Mouse (Mus musculus): Measurements from ENCODE around the gene Loxl1. TPM values are rescaled to one million over a fixed set of nuclear protein-coding genes. Genes with fewer than 3 reads are reported as not detected.
"Not testable (repeated sequence)": the region's sequence is repeated elsewhere in the genome, so short reads cannot be mapped to it uniquely, and the experiment has no call there.

Gene Loxl1
- total and polyA plus RNA-seq, 2 experiments from 2014 or later = 39.2 to 61.7 TPM

DNA sequence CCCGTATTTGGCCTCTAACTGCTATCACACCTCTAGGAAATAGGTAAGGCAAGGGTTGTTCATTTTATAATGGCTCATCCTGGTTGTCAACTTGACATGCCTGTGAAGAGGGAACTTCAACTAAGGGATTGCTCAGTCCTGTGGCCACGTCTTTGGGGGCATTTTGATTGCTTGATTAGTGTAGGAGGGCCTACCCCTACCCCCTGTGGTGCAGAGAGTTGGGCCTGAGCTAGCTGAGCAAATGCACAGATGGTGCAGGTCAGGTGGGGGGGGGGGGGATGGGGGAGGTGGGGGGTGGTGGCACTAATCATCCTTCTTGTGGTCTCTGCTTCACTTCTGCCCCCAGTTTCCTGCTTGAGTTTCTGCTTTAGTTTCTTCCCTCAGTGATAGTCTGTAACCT, 57.9 kb downstream of the Loxl1 start:
- no peak for DNase-seq (ENCODE audit: low spot score)
- TF ChIP-seq CTCF (IDR thresholded peaks at IDR 0.05; ENCODE audit: low read depth) (no peak), EP300 (IDR thresholded peaks at IDR 0.05; ENCODE audit: low read depth) (no peak)
- 61% methylated on average over 2 of the region's 2 CpGs for WGBS

DNA sequence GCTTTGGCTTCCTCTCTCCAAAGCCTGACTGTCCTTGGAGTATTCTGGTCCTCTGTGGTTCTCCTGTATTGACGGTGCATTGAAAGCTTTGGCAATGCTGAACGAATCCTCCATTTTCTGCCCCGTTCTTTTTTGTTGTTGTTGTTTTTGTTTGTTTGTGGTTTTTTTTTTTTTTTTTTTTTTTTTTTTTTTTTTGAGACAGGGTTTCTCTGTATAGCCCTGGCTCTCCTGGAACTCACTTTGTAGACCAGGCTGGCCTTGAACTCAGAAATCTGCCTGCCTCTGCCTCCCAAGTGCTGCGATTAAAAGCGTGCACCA, 59.2 kb downstream of the Loxl1 start:
- not testable (repeated sequence) for DNase-seq (ENCODE audit: low spot score)

More for the DNA sequence above, 57.9 kb downstream of the Loxl1 start:
- Histone ChIP-seq H3K4me2 (ENCODE audit: low read depth, low read length) (no peak overlapping the region), H3K4me1 (ENCODE audit: control insufficient read depth, insufficient read depth) (peaks cover 7% of the 10 kb centered on the region; the same call in 1 of the 2 replicates), H3K36me3 (replicated peaks; ENCODE audit: control insufficient read depth, insufficient read depth, low read length) (peaks cover 29% of the 10 kb centered on the region), H3K4me3 (ENCODE audit: low read depth, low read length) (no peak overlapping the region), H3K9me3 (replicated peaks; ENCODE audit: control insufficient read depth, low read length) (no peaks in the 10 kb centered on the region), H3K27ac (ENCODE audit: low read depth) (no peak overlapping the region), H3K27me3 (ENCODE audit: control insufficient read depth, insufficient read depth, low read length) (no peaks in the 10 kb centered on the region), H3K9ac (replicated peaks; ENCODE audit: low read depth, low read length) (no peak overlapping the region)
- no peak for ATAC-seq (ENCODE audit: insufficient read depth, low read depth)

DNA sequence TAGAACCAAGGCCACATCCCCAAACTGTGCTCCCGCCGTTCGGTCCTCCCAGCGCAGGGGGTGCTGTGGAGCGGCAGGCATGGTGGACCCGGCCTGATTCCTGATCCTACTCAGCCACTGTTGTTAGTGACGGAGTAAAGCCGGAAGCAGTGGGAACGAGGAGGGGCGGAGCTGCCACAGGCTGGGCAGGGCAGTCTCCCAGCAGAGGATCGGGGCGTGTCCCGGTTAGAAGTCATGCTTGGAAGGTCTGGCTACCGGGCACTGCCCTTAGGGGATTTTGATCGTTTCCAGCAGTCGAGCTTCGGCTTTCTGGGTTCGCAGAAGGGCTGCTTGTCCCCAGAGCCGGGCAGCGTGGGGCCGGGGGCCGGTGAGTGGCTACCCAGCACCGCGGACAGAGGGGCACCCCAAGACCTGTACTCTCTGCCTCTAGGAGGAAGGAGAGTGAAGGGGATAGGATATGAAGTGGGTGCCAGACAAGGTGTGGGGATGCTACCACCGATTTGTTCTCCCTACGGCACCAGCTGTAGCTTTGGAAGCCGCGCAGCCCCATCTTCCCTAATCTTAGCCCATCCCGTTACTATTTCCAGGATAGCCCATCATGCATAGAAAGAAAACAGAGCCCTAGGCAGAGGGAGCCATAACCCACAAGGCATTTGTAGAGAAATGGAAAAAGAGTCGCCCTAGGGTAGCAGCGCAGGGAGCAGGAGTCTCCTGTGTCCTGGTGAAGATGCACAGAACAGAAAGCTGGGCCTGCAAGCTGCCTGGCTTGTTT, 59.8 kb downstream of the Loxl1 start, which contains the start of gene Stoml1:
TSS of gene Stoml1 (plus strand) at position 132 of the 772 bp plus-strand sequence.
- peaks cover 22% of the 10 kb centered on the region for H3K4me1 ChIP-seq (ENCODE audit: control insufficient read depth, insufficient read depth)
- H3K4me3 ChIP-seq (ENCODE audit: low read depth, low read length) = peak within 1 kb of the TSS; percentile 85
- under 1% methylated on average over 31 of the region's 31 CpGs for WGBS
- peak within 1 kb of the TSS; percentile 75 for H3K9ac ChIP-seq (replicated peaks; ENCODE audit: low read depth, low read length)
- ATAC-seq (ENCODE audit: insufficient read depth, low read depth) = peak; percentile 98
- H3K4me2 ChIP-seq (ENCODE audit: low read depth, low read length) = peak within 1 kb of the TSS; percentile 89
- H3K9me3 ChIP-seq (replicated peaks; ENCODE audit: control insufficient read depth, low read length) = no peaks in the 10 kb centered on the region
- TF ChIP-seq EP300 (IDR thresholded peaks at IDR 0.05; ENCODE audit: low read depth) = 0 out of 2 replicates have a peak, but pooled peaks have one; percentile 14
- TF ChIP-seq CTCF (IDR thresholded peaks at IDR 0.05; ENCODE audit: low read depth) = peak; percentile 94
- no peaks in the 10 kb centered on the region for H3K27me3 ChIP-seq (ENCODE audit: control insufficient read depth, insufficient read depth, low read length)
- H3K27ac ChIP-seq (ENCODE audit: low read depth) = peak within 1 kb of the TSS; percentile 71
- peaks cover 20% of the 10 kb centered on the region for H3K36me3 ChIP-seq (replicated peaks; ENCODE audit: control insufficient read depth, insufficient read depth, low read length)
- peak; percentile 97 for DNase-seq (ENCODE audit: low spot score)

More for the DNA sequence above, 59.2 kb downstream of the Loxl1 start:
- ATAC-seq (ENCODE audit: insufficient read depth, low read depth); H3K9me3 ChIP-seq (replicated peaks; ENCODE audit: control insufficient read depth, low read length); H3K27me3 ChIP-seq (ENCODE audit: control insufficient read depth, insufficient read depth, low read length): not testable (repeated sequence)
- H3K36me3 ChIP-seq (replicated peaks; ENCODE audit: control insufficient read depth, insufficient read depth, low read length) = peaks cover 23% of the 10 kb centered on the region
- 51% methylated on average over 5 of the region's 5 CpGs for WGBS
- H3K4me3 ChIP-seq (ENCODE audit: low read depth, low read length) = peak overlapping the region; percentile 85
- H3K4me1 ChIP-seq (ENCODE audit: control insufficient read depth, insufficient read depth) = peaks cover 16% of the 10 kb centered on the region
- H3K27ac ChIP-seq (ENCODE audit: low read depth) = peak overlapping the region; percentile 71
- peak overlapping the region; percentile 89 for H3K4me2 ChIP-seq (ENCODE audit: low read depth, low read length)
- peak overlapping the region; percentile 75 for H3K9ac ChIP-seq (replicated peaks; ENCODE audit: low read depth, low read length)

DNA sequence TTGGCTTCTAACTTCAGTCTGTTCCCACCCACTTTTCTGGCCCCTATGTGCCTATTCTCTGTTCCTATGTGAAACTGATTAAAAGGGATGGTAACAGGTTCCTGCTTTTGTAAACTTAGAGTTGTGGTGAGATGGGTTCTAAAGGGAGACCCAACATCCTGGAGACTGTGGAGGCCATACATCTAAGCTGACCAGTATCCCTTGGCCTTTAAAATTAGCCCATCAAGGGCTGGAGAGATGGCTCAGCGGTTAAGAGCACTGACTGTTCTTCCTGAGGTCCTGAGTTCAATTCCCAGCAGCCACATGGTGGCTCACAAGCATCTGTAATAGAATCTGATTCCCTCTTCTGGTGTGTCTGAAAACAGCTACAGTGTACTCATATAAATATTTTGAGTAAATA, 62.3 kb downstream of the Loxl1 start:
- not testable (repeated sequence) for H3K4me3 ChIP-seq (ENCODE audit: low read depth, low read length); H3K36me3 ChIP-seq (replicated peaks; ENCODE audit: control insufficient read depth, insufficient read depth, low read length); ATAC-seq (ENCODE audit: insufficient read depth, low read depth); H3K9ac ChIP-seq (replicated peaks; ENCODE audit: low read depth, low read length); H3K9me3 ChIP-seq (replicated peaks; ENCODE audit: control insufficient read depth, low read length); DNase-seq (ENCODE audit: low spot score); H3K4me2 ChIP-seq (ENCODE audit: low read depth, low read length); H3K27me3 ChIP-seq (ENCODE audit: control insufficient read depth, insufficient read depth, low read length)
- 87% methylated on average over 1 of the region's 1 CpGs for WGBS
- peaks cover 38% of the 10 kb centered on the region for H3K4me1 ChIP-seq (ENCODE audit: control insufficient read depth, insufficient read depth)
- H3K27ac ChIP-seq (ENCODE audit: low read depth) = peak overlapping the region; percentile 91

DNA sequence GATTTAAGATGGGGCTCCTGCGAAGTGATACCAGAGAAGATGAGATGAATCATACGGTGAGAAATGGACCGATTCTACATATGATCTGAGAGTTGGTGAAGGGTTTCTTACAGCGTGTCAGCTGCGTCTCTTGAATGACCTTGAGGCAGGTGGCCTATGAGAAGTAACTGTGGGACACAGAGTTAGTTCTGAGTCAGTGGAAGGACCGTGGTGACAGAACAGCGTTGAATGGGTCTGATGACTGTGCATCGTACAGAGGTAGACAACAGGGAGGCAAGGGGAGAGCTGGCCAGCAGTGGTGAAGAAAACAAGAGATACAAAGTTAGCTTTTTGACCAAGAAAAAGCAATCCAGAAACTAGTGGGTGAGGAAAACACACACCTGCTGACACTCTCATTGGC, 62.7 kb downstream of the Loxl1 start:
- 0 out of 2 replicates have a peak, but pooled peaks cover 5% of the 10 kb centered on the region for H3K36me3 ChIP-seq (replicated peaks; ENCODE audit: control insufficient read depth, insufficient read depth, low read length)
- H3K4me2 ChIP-seq (ENCODE audit: low read depth, low read length) = peak overlapping the region; percentile 89
- H3K9me3 ChIP-seq (replicated peaks; ENCODE audit: control insufficient read depth, low read length) = no peaks in the 10 kb centered on the region
- H3K4me3 ChIP-seq (ENCODE audit: low read depth, low read length) = peak overlapping the region; percentile 72; the same call in 1 of the 2 replicates
- peaks cover 38% of the 10 kb centered on the region for H3K4me1 ChIP-seq (ENCODE audit: control insufficient read depth, insufficient read depth)
- no peak for TF ChIP-seq EP300 (IDR thresholded peaks at IDR 0.05; ENCODE audit: low read depth)
- no peak for TF ChIP-seq CTCF (IDR thresholded peaks at IDR 0.05; ENCODE audit: low read depth)
- ATAC-seq (ENCODE audit: insufficient read depth, low read depth) (no peak), DNase-seq (ENCODE audit: low spot score) (no peak)
- peak overlapping the region; percentile 71 for H3K9ac ChIP-seq (replicated peaks; ENCODE audit: low read depth, low read length)
- H3K27me3 ChIP-seq (ENCODE audit: control insufficient read depth, insufficient read depth, low read length) = no peaks in the 10 kb centered on the region
- peak overlapping the region; percentile 91 for H3K27ac ChIP-seq (ENCODE audit: low read depth)
- 56% methylated on average over 8 of the region's 8 CpGs for whole genome bisulfite sequencing
